Mouse (Mus musculus) CH12.LX (cell line): ENCODE results near the gene Mpp1.

Experiments
- CHD2 ChIP-seq: IDR thresholded peaks from 2 replicates; pipeline ENCODE4 v1.6.1; 2011; ENCODE audit warnings: low read length, improper control_type of control experiment
- CTCF ChIP-seq, 2 experiments: IDR thresholded peaks in 1 of 2; conservative IDR thresholded peaks in 1 of 2; 2 replicates each; pipeline ENCODE4 v1.5.1; 2011 to 2012; ENCODE audit warnings: low read depth in 2 of 2, low read length in 2 of 2, improper control_type of control experiment in 1 of 2, inconsistent platforms in 1 of 2, mild to moderate bottlenecking in 1 of 2, moderate library complexity in 1 of 2
- EP300 ChIP-seq: IDR thresholded peaks from 2 replicates; pipeline ENCODE4 v1.6.1; 2011; ENCODE audit warnings: low read length, improper control_type of control experiment
- HCFC1 ChIP-seq: IDR thresholded peaks from 2 replicates; pipeline ENCODE4 v1.6.1; 2012; ENCODE audit warnings: low read depth, mild to moderate bottlenecking, inconsistent platforms, low read length, improper control_type of control experiment
- IRF4 ChIP-seq: IDR thresholded peaks from 2 replicates; pipeline ENCODE4 v1.6.1; 2014; ENCODE audit warnings: low read depth, mild to moderate bottlenecking, inconsistent platforms, low read length, improper control_type of control experiment
- MXI1 ChIP-seq: IDR thresholded peaks from 2 replicates; pipeline ENCODE4 v1.6.1; 2011; ENCODE audit warnings: mild to moderate bottlenecking, low read depth, low read length, improper control_type of control experiment
- NELFE ChIP-seq: IDR thresholded peaks from 2 replicates; pipeline ENCODE4 v1.6.1; 2011; ENCODE audit warnings: low read depth, low read length, improper control_type of control experiment
- POLR2A ChIP-seq: IDR thresholded peaks from 2 replicates; pipeline ENCODE4 v1.6.1; 2011; ENCODE audit warnings: low read depth, mild to moderate bottlenecking, improper control_type of control experiment, low read length
- SIN3A ChIP-seq: IDR thresholded peaks from 2 replicates; pipeline ENCODE4 v1.6.1; 2012; ENCODE audit warnings: low read length, improper control_type of control experiment, inconsistent platforms
- TBP ChIP-seq: conservative IDR thresholded peaks from 2 replicates; pipeline ENCODE4 v1.6.1; 2011; ENCODE audit warnings: low read depth, low read length, improper control_type of control experiment
- ZMIZ1 ChIP-seq: IDR thresholded peaks from 2 replicates; pipeline ENCODE4 v1.6.1; 2012; ENCODE audit warnings: low read depth, mild to moderate bottlenecking, inconsistent platforms, low read length, improper control_type of control experiment

- TF ChIP-seq EP300 (no peak), POLR2A (no peak), NELFE (no peak), MXI1 (no peak), HCFC1 (no peak), TBP (no peak), IRF4 (no peak), CTCF (conservative IDR thresholded peaks at IDR 0.05 in 1 of 2, IDR thresholded peaks at IDR 0.05 in 1 of 2; ENCODE audit: low read depth in 2 of 2, low read length in 2 of 2) (no peak), SIN3A (no peak), ZMIZ1 (no peak), CHD2 (no peak)
Observed at GRCm38 (mm10) chrX:75150304-75150703, 19.5 kb upstream of the Mpp1 start.
